Comparison of ENCODE assay signal across 10 mouse cellular contexts in genomic region chr2:35615977-35616376, GRCm38 (mm10). TPM values are rescaled to one million over a fixed set of nuclear protein-coding genes. Genes with fewer than 3 reads are reported as not detected.
DNase-seq lines count a peak whose midpoint lies in the region; ATAC-seq and TF ChIP-seq lines count a peak whose summit lies in the region.
"Had no signal": no experiment of that assay in that cellular context is flagged by ENCODE, and none has a peak within 500 bp of the region (broad histone marks: within the 10 kb centered on the region; RNA-seq: fewer than 3 reads in every experiment).

No protein-coding gene starts in this region.

- no peaks in the 10 kb centered on the region for H3K27me3 ChIP-seq in lung, postnatal 0 days (replicated peaks; ENCODE audit: insufficient read depth, low read length)
- no peaks in the 10 kb centered on the region for H3K27me3 ChIP-seq in stomach, embryonic 16.5 days (ENCODE audit: control insufficient read depth, insufficient read depth, low read length)

- H3K4me1 ChIP-seq in lung, postnatal 0 days (ENCODE audit: insufficient read depth, low read depth, low read length), result peaks cover 31% of the 10 kb centered on the region; the same call in 1 of the 2 replicates
- peaks cover 77% of the 10 kb centered on the region for H3K4me1 ChIP-seq in stomach, embryonic 16.5 days (ENCODE audit: control insufficient read depth, insufficient read depth, low read length)

- H3K4me3 ChIP-seq in lung, postnatal 0 days (ENCODE audit: low read depth, low read length), result no peak overlapping the region
- no peak overlapping the region for H3K4me3 ChIP-seq in stomach, embryonic 16.5 days (replicated peaks; ENCODE audit: low read length)

- peak; percentile 46 for TF ChIP-seq CTCF in lung, postnatal 0 days (IDR thresholded peaks at IDR 0.05)

- peak; percentile 93 for DNase-seq in heart, adult 11 months
- no peak for DNase-seq in heart, postnatal 14 days
- no peak for DNase-seq in lung, postnatal 0 days (ENCODE audit: low spot score)
- DNase-seq in lung, adult 18-20 months, result no peak
- DNase-seq in cerebellum, postnatal 10 days, result peak; percentile 50 to 53
- DNase-seq in spleen, postnatal 10 days (ENCODE audit: low spot score in 2 of 2), result no peak
- no peak for DNase-seq in embryo, embryonic 10.5 days (ENCODE audit: low spot score)
- DNase-seq: kidney, adult 11 months; lung, postnatal 10 days had no signal

- no peak overlapping the region for H3K9ac ChIP-seq in lung, postnatal 0 days (replicated peaks; ENCODE audit: low read depth)
- H3K9ac ChIP-seq in stomach, embryonic 16.5 days (ENCODE audit: low read length), result no peak overlapping the region

- no peaks in the 10 kb centered on the region for H3K36me3 ChIP-seq in lung, postnatal 0 days (ENCODE audit: insufficient read depth, low read length)
- H3K36me3 ChIP-seq in stomach, embryonic 16.5 days (ENCODE audit: control insufficient read depth, insufficient read depth, low read length), result no peaks in the 10 kb centered on the region

- no peak for ATAC-seq in lung, postnatal 0 days
- no peak for ATAC-seq in stomach, embryonic 16.5 days (ENCODE audit: insufficient read depth, low FRiP score)

- intact Hi-C loops in heart, postnatal 14 days (cut with DNase I), result no loop called here

- H3K9me3 ChIP-seq in lung, postnatal 0 days (ENCODE audit: low read length), result no peaks in the 10 kb centered on the region
- H3K9me3 ChIP-seq in stomach, embryonic 16.5 days (replicated peaks; ENCODE audit: control insufficient read depth, low read length), result no peaks in the 10 kb centered on the region

- no peak for TF ChIP-seq EP300 in lung, postnatal 0 days (IDR thresholded peaks at IDR 0.05)

- no peak overlapping the region for H3K4me2 ChIP-seq in lung, postnatal 0 days (replicated peaks; ENCODE audit: low read depth, low read length)
- no peak overlapping the region for H3K4me2 ChIP-seq in stomach, embryonic 16.5 days (ENCODE audit: low read depth, low read length)

- 71% methylated on average over 2 of the region's 2 CpGs for WGBS in lung, postnatal 0 days
- 73% methylated on average over 2 of the region's 2 CpGs for WGBS in stomach, embryonic 16.5 days

- no peak overlapping the region for H3K27ac ChIP-seq in lung, postnatal 0 days (ENCODE audit: low read length)
- peak overlapping the region; percentile 66; the same call in 1 of the 2 replicates for H3K27ac ChIP-seq in stomach, embryonic 16.5 days (ENCODE audit: low read length)

RNA-seq across cellular contexts. Expression of gene Dab2ip, which starts 57.9 kb away (rescaled TPM):
- 10 to 100 TPM; 51.1 to 55.8 TPM for total RNA-seq in heart, postnatal 14 days (2021)
- 75.8 and 83.4 TPM in 2 replicates for polyA plus RNA-seq in lung, postnatal 0 days (2015; fragmentation: Nextera tagmentation; extraction: Ambion mirVana)
- 29.2 and 31.2 TPM in 2 replicates for polyA plus RNA-seq in stomach, embryonic 16.5 days (2015; fragmentation: Nextera tagmentation; extraction: Ambion mirVana)

Comparison
In these comparisons a context has a peak if more than half of its experiments do, and no peak if none do; other contexts are left out.
1. DNase-seq: peak in heart, adult 11 months (single experiment) and cerebellum, postnatal 10 days (2 of 2); none in heart, postnatal 14 days (0 of 2), lung, postnatal 0 days (single experiment), lung, adult 18-20 months (0 of 2), spleen, postnatal 10 days (0 of 2) and embryo, embryonic 10.5 days (single experiment).